Mouse (Mus musculus): ENCODE measurements around the gene Sdhaf4.

DNA sequence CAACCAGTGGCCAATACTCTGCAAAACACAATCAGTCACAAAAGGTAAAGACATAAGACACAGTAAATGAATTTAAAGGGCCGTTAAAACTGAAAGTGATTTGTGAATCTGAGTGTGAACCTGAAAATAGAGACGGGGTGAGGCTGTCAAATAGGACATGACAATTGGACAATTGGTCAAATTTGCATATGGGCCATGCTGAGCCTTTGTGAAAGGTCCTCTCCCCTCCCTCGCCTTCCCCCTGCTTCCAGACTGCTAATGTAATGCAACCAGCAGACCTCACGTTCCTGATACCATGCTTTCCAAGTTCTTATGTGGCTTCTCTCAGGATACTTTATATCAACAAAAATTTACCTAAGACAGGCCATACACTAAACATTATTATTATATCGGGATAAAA lies 37.6 kb upstream of the Sdhaf4 start:
- no peak for TF ChIP-seq CTCF (IDR thresholded peaks at IDR 0.05; ENCODE audit: low read depth)
- TF ChIP-seq EP300 (IDR thresholded peaks at IDR 0.05; ENCODE audit: low read depth) = no peak
